Mouse (Mus musculus): Measurements from ENCODE around the gene Gm11111. TPM values are rescaled to one million over a fixed set of nuclear protein-coding genes. Genes with fewer than 3 reads are reported as not detected.

The Gm11111 gene
- total RNA-seq (2014; rRNA removed) (not detected in 2 replicates), polyA plus RNA-seq (2015; fragmentation: Nextera tagmentation; extraction: Ambion mirVana) (not detected in 2 replicates)

DNA sequence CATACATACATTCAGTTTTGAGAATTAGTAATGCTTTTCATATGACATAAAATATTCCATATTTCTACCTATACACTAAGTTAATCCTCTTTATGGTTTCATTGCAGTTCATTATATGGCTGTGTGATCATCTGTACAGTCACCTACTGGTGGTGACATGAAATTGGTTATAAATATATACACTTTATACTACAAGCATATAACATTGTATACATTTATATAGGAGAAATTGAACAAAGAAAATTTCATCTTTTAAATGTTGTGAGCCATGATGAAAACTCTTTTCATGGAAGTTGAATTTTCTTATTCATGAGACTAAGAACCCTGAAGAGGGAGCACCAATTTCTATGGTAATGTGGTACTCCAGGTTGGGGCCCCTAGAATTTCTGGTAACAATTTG, at the start of gene Gm11111:
Gene Gm11111 (plus strand): TSS at position 301 of the 400 bp plus-strand sequence.
- no peak within 1 kb of the TSS for H3K4me3 ChIP-seq (ENCODE audit: low read depth, low read length)

DNA sequence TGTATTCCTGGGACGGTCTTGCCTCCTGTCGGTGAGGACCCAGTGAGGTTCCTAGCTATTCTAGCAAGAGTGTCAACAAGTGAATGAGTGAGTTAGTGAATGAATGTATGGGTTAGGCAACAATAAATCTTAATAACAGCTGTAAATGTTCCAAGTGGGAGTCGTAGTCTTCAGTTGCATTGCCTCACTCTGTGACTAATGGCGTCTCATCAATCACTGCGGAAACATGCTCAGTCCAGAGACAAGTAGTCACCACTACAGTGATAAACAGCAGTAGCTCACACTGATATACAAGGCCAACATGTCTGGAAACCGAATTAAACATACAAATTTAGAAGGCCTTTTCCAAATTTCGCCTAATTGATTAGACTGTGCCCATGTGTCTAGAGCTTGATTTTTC, 36.3 kb upstream of the Gm11111 start:
- ATAC-seq (no peak), DNase-seq (no peak)
- H3K4me3 ChIP-seq (ENCODE audit: low read depth, low read length) = no peak overlapping the region
- H3K4me1 ChIP-seq (ENCODE audit: insufficient read depth) = no peaks in the 10 kb centered on the region
- no peak overlapping the region for H3K27ac ChIP-seq (ENCODE audit: low read depth, low read length)
- H3K4me2 ChIP-seq (ENCODE audit: low read depth) = no peak overlapping the region
- no peak overlapping the region for H3K9ac ChIP-seq
- no peaks in the 10 kb centered on the region for H3K27me3 ChIP-seq (ENCODE audit: insufficient read depth, low read length)
- no peak for TF ChIP-seq CTCF (IDR thresholded peaks at IDR 0.05; ENCODE audit: low read depth)
- WGBS = 88% methylated on average over 7 of the region's 7 CpGs
- no peaks in the 10 kb centered on the region for H3K9me3 ChIP-seq (ENCODE audit: low read length)
- no peaks in the 10 kb centered on the region for H3K36me3 ChIP-seq (ENCODE audit: insufficient read depth)

More for the DNA sequence above, at the start of gene Gm11111:
- no peaks in the 10 kb centered on the region for H3K9me3 ChIP-seq (ENCODE audit: low read length)
- no peaks in the 10 kb centered on the region for H3K36me3 ChIP-seq (ENCODE audit: insufficient read depth)
- ATAC-seq (no peak), DNase-seq (no peak)
- no peak for TF ChIP-seq CTCF (IDR thresholded peaks at IDR 0.05; ENCODE audit: low read depth)
- no peak within 1 kb of the TSS for H3K27ac ChIP-seq (ENCODE audit: low read depth, low read length)
- no peaks in the 10 kb centered on the region for H3K27me3 ChIP-seq (ENCODE audit: insufficient read depth, low read length)
- no peak within 1 kb of the TSS for H3K9ac ChIP-seq
- H3K4me1 ChIP-seq (ENCODE audit: insufficient read depth) = no peaks in the 10 kb centered on the region
- no peak within 1 kb of the TSS for H3K4me2 ChIP-seq (ENCODE audit: low read depth)

DNA sequence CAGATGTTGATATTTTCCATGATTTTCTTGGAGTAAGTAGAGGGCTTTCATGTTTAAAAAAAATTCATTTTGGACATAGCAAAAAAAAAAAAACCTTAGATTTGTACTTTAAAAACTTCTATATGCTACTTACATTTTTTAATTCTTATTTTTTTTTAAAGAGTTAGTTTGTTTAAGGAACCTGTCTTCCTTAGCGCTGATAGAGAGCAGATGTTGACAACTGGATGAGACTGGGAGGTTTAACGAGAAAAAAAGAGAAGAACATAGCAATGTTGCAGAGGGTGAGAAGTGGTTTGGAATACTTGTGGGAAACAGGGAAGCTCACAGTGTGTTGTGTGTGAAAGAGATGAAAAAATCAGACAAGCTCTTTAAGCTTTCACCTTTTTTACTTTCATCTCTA, 32.4 kb upstream of the Gm11111 start:
- Histone ChIP-seq H3K27me3 (ENCODE audit: insufficient read depth, low read length) (no peaks in the 10 kb centered on the region), H3K27ac (ENCODE audit: low read depth, low read length) (no peak overlapping the region), H3K4me2 (ENCODE audit: low read depth) (no peak overlapping the region), H3K4me3 (ENCODE audit: low read depth, low read length) (no peak overlapping the region), H3K36me3 (ENCODE audit: insufficient read depth) (no peaks in the 10 kb centered on the region), H3K4me1 (ENCODE audit: insufficient read depth) (no peaks in the 10 kb centered on the region), H3K9ac (no peak overlapping the region), H3K9me3 (ENCODE audit: low read length) (no peaks in the 10 kb centered on the region)
- WGBS = 86% methylated on average over 2 of the region's 2 CpGs
- TF ChIP-seq CTCF (IDR thresholded peaks at IDR 0.05; ENCODE audit: low read depth) = no peak
- no peak for ATAC-seq
- DNase-seq = no peak

GRCm38 (mm10) chr5:98522270-98522977, 30.1 kb upstream of the Gm11111 start:
- no peaks in the 10 kb centered on the region for H3K36me3 ChIP-seq (ENCODE audit: insufficient read depth)
- H3K27me3 ChIP-seq (ENCODE audit: insufficient read depth, low read length) = no peaks in the 10 kb centered on the region
- no peak overlapping the region for H3K9ac ChIP-seq
- H3K4me1 ChIP-seq (ENCODE audit: insufficient read depth) = no peaks in the 10 kb centered on the region
- WGBS = 93% methylated on average over 7 of the region's 7 CpGs
- no peak overlapping the region for H3K4me3 ChIP-seq (ENCODE audit: low read depth, low read length)
- DNase-seq (no peak), ATAC-seq (no peak)
- TF ChIP-seq CTCF (IDR thresholded peaks at IDR 0.05; ENCODE audit: low read depth) = no peak
- no peaks in the 10 kb centered on the region for H3K9me3 ChIP-seq (ENCODE audit: low read length)
- no peak overlapping the region for H3K27ac ChIP-seq (ENCODE audit: low read depth, low read length)
- no peak overlapping the region for H3K4me2 ChIP-seq (ENCODE audit: low read depth)

- no peaks in the 10 kb centered on the region for H3K36me3 ChIP-seq (ENCODE audit: insufficient read depth)
- no peaks in the 10 kb centered on the region for H3K4me1 ChIP-seq (ENCODE audit: insufficient read depth)
- H3K27ac ChIP-seq (ENCODE audit: low read depth, low read length) = no peak overlapping the region
- H3K9me3 ChIP-seq (ENCODE audit: low read length) = no peaks in the 10 kb centered on the region
- no peak for TF ChIP-seq CTCF (IDR thresholded peaks at IDR 0.05; ENCODE audit: low read depth)
- no peaks in the 10 kb centered on the region for H3K27me3 ChIP-seq (ENCODE audit: insufficient read depth, low read length)
- no peak overlapping the region for H3K4me3 ChIP-seq (ENCODE audit: low read depth, low read length)
- no peak for ATAC-seq
- H3K9ac ChIP-seq = no peak overlapping the region
- 78% methylated on average over 7 of the region's 7 CpGs for WGBS
- no peak for DNase-seq
- no peak overlapping the region for H3K4me2 ChIP-seq (ENCODE audit: low read depth)
Observed at GRCm38 (mm10) chr5:98523050-98523449, 29.4 kb upstream of the Gm11111 start.

DNA sequence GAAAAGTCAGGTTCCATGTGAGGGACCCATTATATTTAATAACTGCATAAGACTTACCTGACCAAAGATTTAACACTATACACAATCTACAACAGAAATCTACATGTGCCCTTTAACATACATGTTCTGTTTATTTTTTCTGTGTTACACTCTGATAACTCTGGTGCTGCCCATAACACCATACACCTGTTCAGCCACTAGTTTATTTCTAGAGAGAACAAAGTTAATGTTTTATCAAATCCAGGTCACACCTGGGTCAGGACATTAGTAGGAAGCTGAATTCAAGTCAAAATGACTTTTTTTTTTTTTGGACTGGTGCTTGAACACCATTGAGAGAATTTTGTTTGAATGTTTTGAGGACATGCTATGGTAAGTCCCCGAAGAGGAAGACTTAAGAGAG, 28.7 kb upstream of the Gm11111 start:
- DNase-seq (no peak), ATAC-seq (no peak)
- no peak for TF ChIP-seq CTCF (IDR thresholded peaks at IDR 0.05; ENCODE audit: low read depth)
- no peak overlapping the region for H3K4me2 ChIP-seq (ENCODE audit: low read depth)
- no peak overlapping the region for H3K4me3 ChIP-seq (ENCODE audit: low read depth, low read length)
- H3K27me3 ChIP-seq (ENCODE audit: insufficient read depth, low read length) = no peaks in the 10 kb centered on the region
- WGBS = 95% methylated on average over 1 of the region's 1 CpGs
- no peak overlapping the region for H3K27ac ChIP-seq (ENCODE audit: low read depth, low read length)
- H3K9me3 ChIP-seq (ENCODE audit: low read length) = no peaks in the 10 kb centered on the region
- H3K4me1 ChIP-seq (ENCODE audit: insufficient read depth) = no peaks in the 10 kb centered on the region
- no peaks in the 10 kb centered on the region for H3K36me3 ChIP-seq (ENCODE audit: insufficient read depth)
- no peak overlapping the region for H3K9ac ChIP-seq

DNA sequence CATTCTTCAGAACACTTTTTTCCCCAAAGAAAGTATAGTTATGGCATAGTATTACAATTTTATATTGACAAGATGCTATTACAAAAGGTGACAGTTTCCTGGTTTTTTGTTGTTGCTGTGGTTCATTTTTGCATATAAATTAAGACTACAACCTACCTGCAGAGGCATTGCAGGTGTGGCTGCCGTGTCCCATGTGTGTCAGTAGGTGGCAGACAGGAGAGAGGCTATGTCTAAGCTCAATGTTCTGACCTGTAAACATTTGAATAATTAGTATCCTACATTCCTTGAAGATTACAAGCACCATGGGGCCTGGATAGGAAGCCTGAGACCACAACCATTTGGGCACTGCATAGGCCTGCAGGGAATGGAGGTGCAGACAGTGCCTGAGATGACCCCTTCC, 11.2 kb upstream of the Gm11111 start:
- WGBS = 87% methylated on average over 1 of the region's 1 CpGs
- Histone ChIP-seq H3K27me3 (ENCODE audit: insufficient read depth, low read length) (no peaks in the 10 kb centered on the region), H3K27ac (ENCODE audit: low read depth, low read length) (no peak overlapping the region), H3K4me3 (ENCODE audit: low read depth, low read length) (no peak overlapping the region), H3K36me3 (ENCODE audit: insufficient read depth) (no peaks in the 10 kb centered on the region), H3K9me3 (ENCODE audit: low read length) (no peaks in the 10 kb centered on the region), H3K4me2 (ENCODE audit: low read depth) (no peak overlapping the region), H3K9ac (no peak overlapping the region), H3K4me1 (ENCODE audit: insufficient read depth) (no peaks in the 10 kb centered on the region)
- DNase-seq = no peak
- no peak for TF ChIP-seq CTCF (IDR thresholded peaks at IDR 0.05; ENCODE audit: low read depth)
- no peak for ATAC-seq

All from forebrain, postnatal 0 days (tissue).